Mouse (Mus musculus): ENCODE data around the gene Fnd3c2. TPM values are rescaled to one million over a fixed set of nuclear protein-coding genes. Genes with fewer than 3 reads are reported as not detected.
"Not testable (repeated sequence)": the region's sequence is repeated elsewhere in the genome, so short reads cannot be mapped to it uniquely, and the experiment has no call there.

Fnd3c2 gene
- not detected in 2 replicates for polyA plus RNA-seq (2014; fragmentation: Nextera tagmentation; extraction: Ambion mirVana)

DNA sequence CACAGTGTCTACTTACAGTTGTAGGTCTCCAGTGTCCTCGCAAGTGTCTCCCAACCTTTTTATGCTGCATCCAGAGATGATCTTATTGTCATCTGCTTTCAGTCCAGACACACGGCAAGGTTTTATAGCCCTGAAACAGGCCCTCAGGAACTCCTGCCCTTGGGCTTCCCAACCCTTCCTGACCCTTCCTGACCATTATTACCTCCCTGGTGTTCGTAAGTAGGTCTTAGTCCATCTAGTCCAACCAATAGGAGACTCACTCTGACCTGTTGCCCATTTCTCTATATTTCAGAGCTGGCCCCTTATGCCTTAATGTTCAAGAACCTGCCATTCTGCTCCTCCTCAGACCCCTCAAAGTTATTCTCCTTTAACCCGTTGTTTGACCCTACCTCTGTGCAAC, at the start of gene Fnd3c2:
Gene Fnd3c2, minus strand, starts transcription at position 101 of the 400 bp plus-strand sequence.
- no peaks in the 10 kb centered on the region for H3K4me1 ChIP-seq (ENCODE audit: control insufficient read depth, insufficient read depth, low read length)
- ATAC-seq (ENCODE audit: insufficient number of reproducible peaks, insufficient read depth, low FRiP score, low read depth): no peak
- H3K9ac ChIP-seq (replicated peaks; ENCODE audit: low read depth, low read length): no peak within 1 kb of the TSS
- WGBS: 88% methylated on average over 4 of the region's 4 CpGs
- H3K27me3 ChIP-seq (ENCODE audit: control insufficient read depth, insufficient read depth, low read length): no peaks in the 10 kb centered on the region
- H3K4me3 ChIP-seq (ENCODE audit: low read depth, low read length): no peak within 1 kb of the TSS
- H3K4me2 ChIP-seq (replicated peaks; ENCODE audit: low read depth, low read length): no peak within 1 kb of the TSS
- H3K9me3 ChIP-seq (ENCODE audit: control insufficient read depth, low read depth, low read length): no peaks in the 10 kb centered on the region
- H3K36me3 ChIP-seq (ENCODE audit: control insufficient read depth, insufficient read depth, low read length): no peaks in the 10 kb centered on the region
- H3K27ac ChIP-seq (ENCODE audit: low read length): no peak within 1 kb of the TSS

DNA sequence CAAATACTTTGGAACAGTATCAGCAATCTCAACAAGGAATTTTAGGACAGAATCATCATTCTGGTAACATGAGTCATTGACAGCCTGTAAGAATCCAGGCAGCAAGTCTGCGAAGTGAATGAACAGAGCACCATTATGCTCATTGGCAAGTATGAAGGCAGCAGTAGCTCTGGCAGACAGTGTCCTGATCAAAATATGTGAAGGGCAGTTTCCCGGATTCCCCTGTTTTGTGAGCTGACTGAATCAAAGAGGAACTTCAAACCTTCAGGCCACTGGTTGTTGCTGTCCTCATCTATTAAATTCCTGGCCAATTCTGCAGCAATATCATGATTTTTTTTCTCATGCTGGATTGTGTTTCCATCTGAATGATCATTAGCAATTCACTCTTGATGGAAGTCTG, 29.3 kb upstream of the Fnd3c2 start:
- no peaks in the 10 kb centered on the region for H3K27me3 ChIP-seq (ENCODE audit: control insufficient read depth, insufficient read depth, low read length)
- H3K9ac ChIP-seq (replicated peaks; ENCODE audit: low read depth, low read length): no peak overlapping the region
- H3K4me3 ChIP-seq (ENCODE audit: low read depth, low read length): no peak overlapping the region
- WGBS: 80% methylated on average over 2 of the region's 2 CpGs
- no peak for ATAC-seq (ENCODE audit: insufficient number of reproducible peaks, insufficient read depth, low FRiP score, low read depth)
- H3K36me3 ChIP-seq (ENCODE audit: control insufficient read depth, insufficient read depth, low read length): no peaks in the 10 kb centered on the region
- H3K4me2 ChIP-seq (replicated peaks; ENCODE audit: low read depth, low read length): no peak overlapping the region
- H3K9me3 ChIP-seq (ENCODE audit: control insufficient read depth, low read depth, low read length): no peaks in the 10 kb centered on the region
- no peaks in the 10 kb centered on the region for H3K4me1 ChIP-seq (ENCODE audit: control insufficient read depth, insufficient read depth, low read length)
- H3K27ac ChIP-seq (ENCODE audit: low read length): no peak overlapping the region

DNA sequence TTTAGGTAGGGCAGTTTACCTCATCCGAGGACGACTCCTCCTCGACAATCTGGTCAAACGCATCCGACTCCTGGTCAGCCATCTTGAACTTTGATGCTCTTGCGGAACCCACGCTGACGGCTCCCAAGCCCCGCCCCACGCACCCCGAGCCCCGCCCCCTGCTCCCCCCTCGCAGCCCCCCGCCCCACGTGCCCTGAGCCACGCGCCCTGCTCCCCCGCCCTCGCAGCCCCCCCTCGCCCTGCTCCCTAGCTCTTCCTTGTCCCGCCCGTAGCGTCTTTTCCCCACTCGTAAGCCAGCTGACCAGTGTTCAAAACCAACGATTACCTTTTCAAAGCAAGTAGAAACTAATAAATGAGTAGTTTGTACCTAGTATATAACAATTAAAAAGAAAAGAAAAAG, 34.1 kb downstream of the Fnd3c2 start, which contains the start of gene Taf9b:
Gene Taf9b, minus strand, starts transcription at position 101 of the 400 bp plus-strand sequence.
- Histone ChIP-seq H3K36me3 (ENCODE audit: control insufficient read depth, insufficient read depth, low read length) (no peaks in the 10 kb centered on the region), H3K4me3 (ENCODE audit: low read depth, low read length) (peak within 1 kb of the TSS; percentile 46; the same call in 1 of the 2 replicates), H3K27me3 (ENCODE audit: control insufficient read depth, insufficient read depth, low read length) (no peaks in the 10 kb centered on the region), H3K9ac (replicated peaks; ENCODE audit: low read depth, low read length) (peak within 1 kb of the TSS; percentile 48; the same call in 1 of the 2 replicates), H3K4me1 (ENCODE audit: control insufficient read depth, insufficient read depth, low read length) (no peaks in the 10 kb centered on the region), H3K4me2 (replicated peaks; ENCODE audit: low read depth, low read length) (peak within 1 kb of the TSS; percentile 28; the same call in 1 of the 2 replicates), H3K27ac (ENCODE audit: low read length) (no peak within 1 kb of the TSS), H3K9me3 (ENCODE audit: control insufficient read depth, low read depth, low read length) (peaks cover 4% of the 10 kb centered on the region; the same call in 1 of the 2 replicates)
- no peak for ATAC-seq (ENCODE audit: insufficient number of reproducible peaks, insufficient read depth, low FRiP score, low read depth)
- WGBS: 83% methylated on average over 25 of the region's 25 CpGs

DNA sequence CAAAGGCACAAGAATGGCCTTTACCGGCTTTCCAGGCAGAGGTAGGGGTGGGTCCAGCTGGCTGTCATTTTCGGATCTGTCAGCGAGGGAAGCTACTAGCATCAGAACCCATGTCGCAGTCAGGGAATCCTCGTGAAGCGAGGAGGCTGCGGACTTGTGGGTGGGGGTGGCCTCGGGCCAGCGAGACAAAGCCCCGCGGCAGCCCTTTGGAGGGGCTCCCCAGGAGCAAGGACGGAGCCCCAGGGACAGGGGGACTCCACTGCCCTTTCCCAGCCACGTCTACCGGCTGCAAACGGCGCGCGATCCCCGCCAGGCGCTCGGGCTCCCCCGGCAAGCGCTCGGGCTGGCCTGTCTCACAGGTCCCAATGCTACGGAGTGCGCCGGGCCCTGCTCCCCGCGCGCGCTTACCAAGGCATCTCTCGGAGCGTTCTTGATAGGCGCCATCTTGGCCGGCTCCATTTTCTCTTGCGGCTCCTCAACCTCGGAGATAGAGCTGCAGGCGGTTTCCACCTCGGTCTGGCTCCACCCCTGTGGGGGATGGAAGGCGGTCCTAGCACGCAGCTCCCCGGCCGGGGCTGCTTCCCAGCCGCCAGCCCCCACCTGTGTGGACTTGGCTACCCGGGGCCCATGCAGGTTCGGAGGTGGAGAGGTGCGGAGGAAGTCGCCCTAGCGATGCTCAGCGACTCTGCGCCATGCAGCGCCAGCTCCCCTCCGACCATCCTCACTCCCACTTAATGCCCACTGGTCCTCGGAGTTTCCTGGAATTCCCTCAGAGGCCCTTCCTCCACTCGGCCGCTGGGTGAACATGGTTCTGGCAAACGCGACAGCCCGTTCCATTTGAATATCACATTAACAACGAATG, 35.8 kb downstream of the Fnd3c2 start:
- H3K4me1 ChIP-seq (ENCODE audit: control insufficient read depth, insufficient read depth, low read length): no peaks in the 10 kb centered on the region
- H3K9ac ChIP-seq (replicated peaks; ENCODE audit: low read depth, low read length): peak overlapping the region; percentile 48; the same call in 1 of the 2 replicates
- WGBS: 18% methylated on average over 60 of the region's 60 CpGs
- H3K9me3 ChIP-seq (ENCODE audit: control insufficient read depth, low read depth, low read length): peaks cover 4% of the 10 kb centered on the region; the same call in 1 of the 2 replicates
- H3K4me2 ChIP-seq (replicated peaks; ENCODE audit: low read depth, low read length): peak overlapping the region; percentile 39
- H3K27ac ChIP-seq (ENCODE audit: low read length): peak overlapping the region; percentile 61; the same call in 1 of the 2 replicates
- peak; percentile 96 for ATAC-seq (ENCODE audit: insufficient number of reproducible peaks, insufficient read depth, low FRiP score, low read depth)
- H3K4me3 ChIP-seq (ENCODE audit: low read depth, low read length): peak overlapping the region; percentile 46
- no peaks in the 10 kb centered on the region for H3K27me3 ChIP-seq (ENCODE audit: control insufficient read depth, insufficient read depth, low read length)
- H3K36me3 ChIP-seq (ENCODE audit: control insufficient read depth, insufficient read depth, low read length): no peaks in the 10 kb centered on the region

DNA sequence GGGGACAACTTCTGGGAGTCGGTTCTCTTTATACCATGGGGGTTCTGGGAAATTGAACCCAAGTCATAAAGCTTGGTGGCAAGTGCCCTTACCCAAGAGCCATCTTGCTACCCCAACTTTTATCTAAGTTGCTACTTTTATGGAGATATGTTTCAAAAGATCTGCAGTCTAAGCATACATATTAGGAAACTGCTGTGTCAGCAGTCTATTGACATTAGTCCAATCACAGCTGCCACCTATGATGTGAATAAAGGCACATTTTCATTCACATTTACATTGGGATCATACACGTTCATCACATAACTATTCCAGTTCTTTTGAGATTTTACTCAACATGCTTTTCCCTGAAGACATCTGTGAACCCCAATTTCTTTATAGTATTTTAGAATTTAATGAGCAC, 46.1 kb downstream of the Fnd3c2 start:
- Histone ChIP-seq H3K4me1 (ENCODE audit: control insufficient read depth, insufficient read depth, low read length) (no peaks in the 10 kb centered on the region), H3K9me3 (ENCODE audit: control insufficient read depth, low read depth, low read length) (no peaks in the 10 kb centered on the region), H3K36me3 (ENCODE audit: control insufficient read depth, insufficient read depth, low read length) (no peaks in the 10 kb centered on the region), H3K4me3 (ENCODE audit: low read depth, low read length) (no peak overlapping the region), H3K9ac (replicated peaks; ENCODE audit: low read depth, low read length) (no peak overlapping the region), H3K27me3 (ENCODE audit: control insufficient read depth, insufficient read depth, low read length) (no peaks in the 10 kb centered on the region), H3K4me2 (replicated peaks; ENCODE audit: low read depth, low read length) (no peak overlapping the region), H3K27ac (ENCODE audit: low read length) (no peak overlapping the region)
- WGBS: 74% methylated on average over 2 of the region's 2 CpGs
- ATAC-seq (ENCODE audit: insufficient number of reproducible peaks, insufficient read depth, low FRiP score, low read depth): no peak

DNA sequence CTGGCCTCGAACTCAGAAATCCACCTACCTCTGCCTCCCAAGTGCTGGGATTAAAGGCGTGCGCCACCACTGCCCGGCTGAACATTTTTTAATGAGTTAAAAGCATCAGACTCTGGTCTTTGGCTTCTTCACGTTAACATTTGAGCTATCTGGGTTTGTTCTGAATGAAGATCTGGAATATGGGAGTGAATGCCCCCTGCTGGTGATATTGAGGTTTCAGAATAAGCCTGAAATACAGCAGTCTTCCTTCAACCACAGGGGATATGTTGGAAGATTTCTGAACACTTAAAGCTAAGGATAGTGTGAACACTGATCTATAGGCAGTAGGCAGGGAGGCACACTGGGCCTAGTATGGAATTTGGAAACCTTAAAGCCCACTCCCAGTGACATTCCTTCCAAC, 56.3 kb downstream of the Fnd3c2 start:
- no peaks in the 10 kb centered on the region for H3K9me3 ChIP-seq (ENCODE audit: control insufficient read depth, low read depth, low read length)
- no peak overlapping the region for H3K27ac ChIP-seq (ENCODE audit: low read length)
- no peaks in the 10 kb centered on the region for H3K27me3 ChIP-seq (ENCODE audit: control insufficient read depth, insufficient read depth, low read length)
- no peak overlapping the region for H3K9ac ChIP-seq (replicated peaks; ENCODE audit: low read depth, low read length)
- H3K4me1 ChIP-seq (ENCODE audit: control insufficient read depth, insufficient read depth, low read length): no peaks in the 10 kb centered on the region
- peaks cover 11% of the 10 kb centered on the region; the same call in 1 of the 2 replicates for H3K36me3 ChIP-seq (ENCODE audit: control insufficient read depth, insufficient read depth, low read length)
- no peak overlapping the region for H3K4me2 ChIP-seq (replicated peaks; ENCODE audit: low read depth, low read length)
- WGBS: 80% methylated on average over 5 of the region's 5 CpGs
- H3K4me3 ChIP-seq (ENCODE audit: low read depth, low read length): no peak overlapping the region
- no peak for ATAC-seq (ENCODE audit: insufficient number of reproducible peaks, insufficient read depth, low FRiP score, low read depth)

DNA sequence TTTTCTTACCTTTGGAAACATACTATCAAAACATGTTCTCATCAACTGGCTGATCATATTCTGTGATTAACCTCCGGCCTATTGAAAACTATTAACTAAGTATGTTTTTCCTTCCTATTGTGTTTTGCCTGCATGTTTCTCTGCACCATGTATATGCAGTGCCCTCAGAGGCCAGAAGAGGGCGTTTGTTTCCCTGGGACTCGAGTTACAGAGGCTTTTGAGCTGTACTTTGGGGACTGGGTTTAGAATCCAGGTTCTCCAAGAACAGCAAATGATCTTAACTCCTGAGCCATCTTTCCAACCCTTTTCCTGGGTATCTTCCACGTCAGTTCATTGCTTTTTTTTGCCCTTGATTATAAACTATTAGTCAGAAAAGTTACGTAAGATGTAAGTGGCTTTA, 57.9 kb downstream of the Fnd3c2 start:
- peaks cover 11% of the 10 kb centered on the region; the same call in 1 of the 2 replicates for H3K36me3 ChIP-seq (ENCODE audit: control insufficient read depth, insufficient read depth, low read length)
- no peaks in the 10 kb centered on the region for H3K4me1 ChIP-seq (ENCODE audit: control insufficient read depth, insufficient read depth, low read length)
- ATAC-seq (ENCODE audit: insufficient number of reproducible peaks, insufficient read depth, low FRiP score, low read depth): no peak
- H3K4me2 ChIP-seq (replicated peaks; ENCODE audit: low read depth, low read length): no peak overlapping the region
- no peak overlapping the region for H3K4me3 ChIP-seq (ENCODE audit: low read depth, low read length)
- no peak overlapping the region for H3K9ac ChIP-seq (replicated peaks; ENCODE audit: low read depth, low read length)
- H3K27ac ChIP-seq (ENCODE audit: low read length): no peak overlapping the region
- H3K27me3 ChIP-seq (ENCODE audit: control insufficient read depth, insufficient read depth, low read length): no peaks in the 10 kb centered on the region
- H3K9me3 ChIP-seq (ENCODE audit: control insufficient read depth, low read depth, low read length): no peaks in the 10 kb centered on the region
- WGBS: 62% methylated on average over 5 of the region's 5 CpGs

DNA sequence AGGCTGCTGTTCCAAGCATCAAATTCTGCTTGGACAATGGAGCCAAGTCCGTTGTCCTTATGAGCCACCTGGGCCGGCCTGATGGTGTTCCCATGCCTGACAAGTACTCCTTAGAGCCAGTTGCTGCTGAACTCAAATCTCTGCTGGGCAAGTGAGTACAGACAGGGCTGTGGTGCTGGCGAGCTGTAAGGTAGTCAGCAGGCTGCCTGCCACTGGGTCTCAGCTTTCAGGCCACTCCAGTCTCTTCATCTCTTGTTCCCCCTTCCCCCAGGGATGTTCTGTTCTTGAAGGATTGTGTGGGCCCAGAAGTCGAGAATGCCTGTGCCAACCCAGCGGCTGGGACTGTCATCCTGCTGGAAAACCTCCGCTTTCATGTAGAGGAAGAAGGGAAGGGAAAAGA, 60.8 kb downstream of the Fnd3c2 start:
- peaks cover 11% of the 10 kb centered on the region; the same call in 1 of the 2 replicates for H3K36me3 ChIP-seq (ENCODE audit: control insufficient read depth, insufficient read depth, low read length)
- not testable (repeated sequence) for H3K4me2 ChIP-seq (replicated peaks; ENCODE audit: low read depth, low read length); H3K4me1 ChIP-seq (ENCODE audit: control insufficient read depth, insufficient read depth, low read length); H3K27ac ChIP-seq (ENCODE audit: low read length); H3K4me3 ChIP-seq (ENCODE audit: low read depth, low read length); H3K9ac ChIP-seq (replicated peaks; ENCODE audit: low read depth, low read length); H3K27me3 ChIP-seq (ENCODE audit: control insufficient read depth, insufficient read depth, low read length); H3K9me3 ChIP-seq (ENCODE audit: control insufficient read depth, low read depth, low read length); ATAC-seq (ENCODE audit: insufficient number of reproducible peaks, insufficient read depth, low FRiP score, low read depth)
- WGBS: 92% methylated on average over 6 of the region's 6 CpGs
